Mouse (Mus musculus): ENCODE data around the gene Osm.

GRCm38 (mm10) chr11:4289280-4289679 is 53.1 kb downstream of the Osm start:
- TF ChIP-seq POLR2A (IDR thresholded peaks at IDR 0.05; ENCODE audit: borderline replicate concordance, extremely low read depth, insufficient read depth, insufficient read length, poor library complexity, severe bottlenecking) (no peak), CTCF (IDR thresholded peaks at IDR 0.05; ENCODE audit: borderline replicate concordance, extremely low read depth, insufficient read depth, insufficient read length) (no peak)
